Mouse (Mus musculus) hindbrain, embryonic 11.5 days (tissue): ENCODE data around the gene Peli2. TPM values are rescaled to one million over a fixed set of nuclear protein-coding genes. Genes with fewer than 3 reads are reported as not detected.

Experiments used
- ATAC-seq: fragments of 200-750 bp; cut with Nextera tagmentation; 2 replicates; pipeline ENCODE4 v1.8.0; 2017; ENCODE audit warnings: mild to moderate bottlenecking, moderate TSS enrichment, moderate library complexity; ENCODE audit not compliant: low FRiP score
- DNase-seq: peaks from one replicate; pipeline ENCODE4 v3.0.0-alpha.2; 2015; ENCODE audit warnings: low spot score
- H3K27ac ChIP-seq: fragments of 300-500 bp; sonication (generic); 2 replicates; pipeline ENCODE4 v1.5.1; 2014; ENCODE audit warnings: mild to moderate bottlenecking, low read depth, low read length
- H3K27me3 ChIP-seq: fragments of 300-500 bp; sonication (generic); 2 replicates; pipeline ENCODE4 v1.6.1; 2014; ENCODE audit warnings: mild to moderate bottlenecking, low read length, moderate library complexity, mixed read lengths; ENCODE audit not compliant: control insufficient read depth, insufficient read depth
- H3K36me3 ChIP-seq: fragments of 300-500 bp; sonication (generic); 2 replicates; pipeline ENCODE4 v1.6.1; 2014; ENCODE audit warnings: mild to moderate bottlenecking, low read length, moderate library complexity, mixed read lengths; ENCODE audit not compliant: control insufficient read depth, insufficient read depth
- H3K4me1 ChIP-seq: fragments of 300-500 bp; sonication (generic); replicated peaks from 2 replicates; pipeline ENCODE4 v1.6.1; 2014; ENCODE audit warnings: low read length, mixed read lengths; ENCODE audit not compliant: control insufficient read depth, insufficient read depth
- H3K4me2 ChIP-seq: fragments of 300-500 bp; sonication (generic); replicated peaks from 2 replicates; pipeline ENCODE4 v1.6.1; 2014; ENCODE audit warnings: mild to moderate bottlenecking, low read depth, low read length
- H3K4me3 ChIP-seq: fragments of 300-500 bp; sonication (generic); 2 replicates; pipeline ENCODE4 v1.5.1; 2014; ENCODE audit warnings: low read depth, low read length
- H3K9ac ChIP-seq: fragments of 300-500 bp; sonication (generic); 2 replicates; pipeline ENCODE4 v1.6.1; 2014; ENCODE audit warnings: low read depth, low read length
- H3K9me3 ChIP-seq: fragments of 300-500 bp; sonication (generic); 2 replicates; pipeline ENCODE4 v1.6.1; 2016; ENCODE audit warnings: low read length; ENCODE audit not compliant: control insufficient read depth
- WGBS: fragments of 180-500 bp; shearing (Covaris S2); extraction: QIAGEN DNeasy Blood & Tissue Kit; methylation state at CpG from one replicate; pipeline ENCODE4 v1.1.7; 2014; 5-methylcytosine and 5-hydroxymethylcytosine counted together
- polyA plus RNA-seq: library from polyadenylated mRNA; unstranded; fragments of >200 nt; fragmentation: Nextera tagmentation; extraction: Ambion mirVana; gene quantifications from 2 replicates; pipeline ENCODE4 v1.2.1, GENCODE M21; 2014

Gene Peli2
- polyA plus RNA-seq, 1 experiment from 2014 or later = 17.3 TPM

GRCm38 (mm10) chr14:48164917-48165316 lies 44.3 kb downstream of the Peli2 start:
- ATAC-seq = no peak
- DNase-seq = no peak
- 71% methylated on average over 8 of the region's 8 CpGs for WGBS
- Histone ChIP-seq H3K36me3 (no peaks in the 10 kb centered on the region), H3K9ac (no peak overlapping the region), H3K9me3 (no peaks in the 10 kb centered on the region), H3K27ac (no peak overlapping the region), H3K4me1 (0 out of 2 replicates have a peak, but pooled peaks cover 2% of the 10 kb centered on the region), H3K4me3 (no peak overlapping the region), H3K4me2 (no peak overlapping the region), H3K27me3 (no peaks in the 10 kb centered on the region)

- H3K4me1 ChIP-seq = peaks cover 6% of the 10 kb centered on the region
- H3K9me3 ChIP-seq = no peaks in the 10 kb centered on the region
- no peaks in the 10 kb centered on the region for H3K27me3 ChIP-seq
- no peak overlapping the region for H3K4me2 ChIP-seq
- H3K36me3 ChIP-seq = no peaks in the 10 kb centered on the region
- WGBS = 91% methylated on average over 9 of the region's 9 CpGs
- DNase-seq (no peak), ATAC-seq (no peak)
- H3K9ac ChIP-seq = no peak overlapping the region
- H3K4me3 ChIP-seq = no peak overlapping the region
- H3K27ac ChIP-seq = no peak overlapping the region
Observed at GRCm38 (mm10) chr14:48166396-48166795, 45.8 kb downstream of the Peli2 start.

GRCm38 (mm10) chr14:48167020-48167419 lies 46.4 kb downstream of the Peli2 start:
- Histone ChIP-seq H3K36me3 (no peaks in the 10 kb centered on the region), H3K4me3 (no peak overlapping the region), H3K9ac (no peak overlapping the region), H3K4me2 (no peak overlapping the region), H3K27me3 (no peaks in the 10 kb centered on the region), H3K4me1 (peaks cover 9% of the 10 kb centered on the region), H3K27ac (no peak overlapping the region), H3K9me3 (no peaks in the 10 kb centered on the region)
- ATAC-seq (no peak), DNase-seq (no peak)
- 66% methylated on average over 3 of the region's 3 CpGs for WGBS

GRCm38 (mm10) chr14:48168116-48168515 lies 47.5 kb downstream of the Peli2 start:
- ATAC-seq = no peak
- Histone ChIP-seq H3K27me3 (no peaks in the 10 kb centered on the region), H3K27ac (no peak overlapping the region), H3K9me3 (no peaks in the 10 kb centered on the region), H3K36me3 (no peaks in the 10 kb centered on the region), H3K4me2 (no peak overlapping the region), H3K9ac (no peak overlapping the region), H3K4me1 (peaks cover 7% of the 10 kb centered on the region), H3K4me3 (no peak overlapping the region)
- WGBS = 85% methylated on average over 6 of the region's 6 CpGs
- no peak for DNase-seq

- H3K36me3 ChIP-seq = no peaks in the 10 kb centered on the region
- no peak overlapping the region for H3K9ac ChIP-seq
- DNase-seq = peak; percentile 81
- no peak overlapping the region for H3K4me3 ChIP-seq
- H3K4me1 ChIP-seq = peaks cover 7% of the 10 kb centered on the region
- no peaks in the 10 kb centered on the region for H3K27me3 ChIP-seq
- ATAC-seq = peak; percentile 34; the same call in 1 of the 2 replicates
- WGBS = 54% methylated on average over 7 of the region's 7 CpGs
- no peak overlapping the region; the same call in 1 of the 2 replicates for H3K27ac ChIP-seq
- H3K4me2 ChIP-seq = no peak overlapping the region
- no peaks in the 10 kb centered on the region for H3K9me3 ChIP-seq
Observed at GRCm38 (mm10) chr14:48169970-48170369, 49.3 kb downstream of the Peli2 start.

- 27% methylated on average over 12 of the region's 12 CpGs for WGBS
Observed at GRCm38 (mm10) chr14:48171268-48171667, 50.6 kb downstream of the Peli2 start.

GRCm38 (mm10) chr14:48172026-48172425 lies 51.4 kb downstream of the Peli2 start:
- Histone ChIP-seq H3K27me3 (no peaks in the 10 kb centered on the region), H3K4me2 (no peak overlapping the region), H3K9ac (no peak overlapping the region), H3K9me3 (no peaks in the 10 kb centered on the region), H3K4me1 (peaks cover 7% of the 10 kb centered on the region), H3K4me3 (no peak overlapping the region), H3K27ac (no peak overlapping the region), H3K36me3 (no peaks in the 10 kb centered on the region)
- 35% methylated on average over 8 of the region's 8 CpGs for WGBS
- DNase-seq = peak; percentile 27
- ATAC-seq = peak; percentile 65; the same call in 1 of the 2 replicates

More at GRCm38 (mm10) chr14:48171268-48171667, 50.6 kb downstream of the Peli2 start:
- Histone ChIP-seq H3K36me3 (no peaks in the 10 kb centered on the region), H3K9ac (no peak overlapping the region), H3K9me3 (no peaks in the 10 kb centered on the region), H3K4me3 (no peak overlapping the region), H3K4me2 (peak overlapping the region; percentile 21; the same call in 1 of the 2 replicates), H3K27ac (peak overlapping the region; percentile 51), H3K4me1 (peaks cover 7% of the 10 kb centered on the region), H3K27me3 (no peaks in the 10 kb centered on the region)
- peak; percentile 37 for DNase-seq
- ATAC-seq = peak; percentile 48

GRCm38 (mm10) chr14:48172876-48173275 lies 52.3 kb downstream of the Peli2 start:
- 91% methylated on average over 8 of the region's 8 CpGs for WGBS
- DNase-seq = no peak
- H3K4me3 ChIP-seq = no peak overlapping the region
- H3K4me1 ChIP-seq = peaks cover 7% of the 10 kb centered on the region
- no peaks in the 10 kb centered on the region for H3K9me3 ChIP-seq
- no peaks in the 10 kb centered on the region for H3K36me3 ChIP-seq
- H3K27me3 ChIP-seq = no peaks in the 10 kb centered on the region
- no peak overlapping the region for H3K4me2 ChIP-seq
- ATAC-seq = no peak
- H3K27ac ChIP-seq = no peak overlapping the region
- H3K9ac ChIP-seq = no peak overlapping the region

GRCm38 (mm10) chr14:48173840-48174239 lies 53.2 kb downstream of the Peli2 start:
- Histone ChIP-seq H3K9ac (no peak overlapping the region), H3K4me2 (no peak overlapping the region), H3K4me3 (no peak overlapping the region), H3K27ac (no peak overlapping the region), H3K4me1 (peaks cover 7% of the 10 kb centered on the region), H3K36me3 (no peaks in the 10 kb centered on the region), H3K9me3 (no peaks in the 10 kb centered on the region), H3K27me3 (no peaks in the 10 kb centered on the region)
- 93% methylated on average over 9 of the region's 9 CpGs for WGBS
- no peak for ATAC-seq
- no peak for DNase-seq
